Mouse (Mus musculus): ENCODE results near the gene Gm10799. TPM values are rescaled to one million over a fixed set of nuclear protein-coding genes. Genes with fewer than 3 reads are reported as not detected.

Gm10799 gene
- polyA plus RNA-seq, 1 experiment, result not detected

- WGBS, result 2% methylated on average over 42 of the region's 44 CpGs
- Histone ChIP-seq H3K4me3 (replicated peaks; ENCODE audit: extremely low read depth, low read depth, low read length) (peak within 1 kb of the TSS; percentile 71), H3K4me1 (ENCODE audit: control insufficient read depth, insufficient read depth, low read length) (peaks cover 6% of the 10 kb centered on the region; the same call in 1 of the 2 replicates)
- TF ChIP-seq POLR2A (IDR thresholded peaks at IDR 0.05; ENCODE audit: borderline replicate concordance, extremely low read depth, low read depth, low read length) (peak; percentile 88; the same call in 1 of the 2 replicates), CTCF (IDR thresholded peaks at IDR 0.05; ENCODE audit: insufficient read depth, low read length) (no peak)
- DNase-seq, result peak; percentile 80
These were observed 40.8 kb downstream of the Gm10799 start, which contains the start of gene Fbxo3 for GRCm38 (mm10) chr2:104027458-104028138. Gene Fbxo3 (plus strand): TSS chr2:104027721.

- Histone ChIP-seq H3K4me1 (ENCODE audit: control insufficient read depth, insufficient read depth, low read length) (peaks cover 4% of the 10 kb centered on the region; the same call in 1 of the 2 replicates), H3K4me3 (replicated peaks; ENCODE audit: extremely low read depth, low read depth, low read length) (no peak overlapping the region)
- 93% methylated on average over 4 of the region's 4 CpGs for WGBS
- TF ChIP-seq POLR2A (IDR thresholded peaks at IDR 0.05; ENCODE audit: borderline replicate concordance, extremely low read depth, low read depth, low read length) (no peak), CTCF (IDR thresholded peaks at IDR 0.05; ENCODE audit: insufficient read depth, low read length) (no peak)
- no peak for DNase-seq
These were observed 43.7 kb downstream of the Gm10799 start for GRCm38 (mm10) chr2:104024656-104025055.

- H3K4me1 ChIP-seq (ENCODE audit: control insufficient read depth, insufficient read depth, low read length), result no peaks in the 10 kb centered on the region
- no peak overlapping the region for H3K4me3 ChIP-seq (replicated peaks; ENCODE audit: extremely low read depth, low read depth, low read length)
- WGBS, result 78% methylated on average over 7 of the region's 7 CpGs
- DNase-seq, result no peak
- no peak for TF ChIP-seq POLR2A (IDR thresholded peaks at IDR 0.05; ENCODE audit: borderline replicate concordance, extremely low read depth, low read depth, low read length)
- TF ChIP-seq CTCF (IDR thresholded peaks at IDR 0.05; ENCODE audit: insufficient read depth, low read length), result no peak
These were observed 45.3 kb downstream of the Gm10799 start for GRCm38 (mm10) chr2:104023096-104023495.

Other genes starting within 250 kb of the Gm10799 start
- gene Lmo2, start 110.6 kb downstream of the Gm10799 start, polyA plus RNA-seq (2012; rRNA removed), result 47.8 and 51.7 TPM in 2 replicates
- 11.4 and 19.3 TPM in 2 replicates for gene Fbxo3, start 40.8 kb downstream of the Gm10799 start, polyA plus RNA-seq (2012; rRNA removed)
- not detected in 2 replicates for gene 4931422A03Rik, start 40.2 kb downstream of the Gm10799 start, polyA plus RNA-seq (2012; rRNA removed)
- 0.10 and 0.11 TPM in 2 replicates for gene Gm10912, start 2.7 kb downstream of the Gm10799 start, polyA plus RNA-seq (2012; rRNA removed)
- gene Cd59b, start 1.3 kb upstream of the Gm10799 start, polyA plus RNA-seq (2012; rRNA removed), result 1.9 and 5.8 TPM in 2 replicates
- 10.8 and 17.6 TPM in 2 replicates for gene Cd59a, start 27.3 kb upstream of the Gm10799 start, polyA plus RNA-seq (2012; rRNA removed)
- 0.26 TPM in 1 of 2 replicates, not detected in the other for gene A930018P22Rik, start 54.2 kb upstream of the Gm10799 start, polyA plus RNA-seq (2012; rRNA removed)